Mouse (Mus musculus): ENCODE data around the gene Afap1. TPM values are rescaled to one million over a fixed set of nuclear protein-coding genes. Genes with fewer than 3 reads are reported as not detected.

The Afap1 gene
- polyA plus RNA-seq, 1 experiment from 2014 or later: 25.6 TPM

DNA sequence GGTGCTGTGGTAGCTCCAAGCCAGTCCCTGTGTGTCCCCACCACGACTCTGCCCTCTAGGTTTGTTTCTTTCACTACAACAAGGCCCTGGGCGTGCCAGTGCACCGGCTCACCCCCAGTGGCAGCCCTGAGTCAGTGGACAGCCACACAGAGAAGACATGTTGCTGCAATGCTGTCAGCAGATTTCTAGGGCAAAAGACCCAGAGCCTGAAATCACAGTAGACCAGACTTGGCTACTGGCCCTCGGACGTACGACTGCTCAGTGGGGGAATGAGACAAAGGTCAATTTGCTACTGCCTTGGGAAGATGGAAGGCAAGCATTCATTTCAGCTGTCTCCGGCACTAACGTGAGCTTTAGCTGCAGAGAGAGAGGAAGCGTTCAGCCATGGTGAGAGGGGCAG is 10.7 kb upstream of the Afap1 start:
- H3K4me1 ChIP-seq: 0 out of 2 replicates have a peak, but pooled peaks cover 2% of the 10 kb centered on the region
- no peak overlapping the region for H3K9ac ChIP-seq
- no peak for ATAC-seq (ENCODE audit: insufficient number of reproducible peaks, low FRiP score, low TSS enrichment, low read depth)
- H3K4me2 ChIP-seq (replicated peaks): no peak overlapping the region
- no peaks in the 10 kb centered on the region for H3K9me3 ChIP-seq (replicated peaks)
- 59% methylated on average over 9 of the region's 9 CpGs for WGBS
- H3K27me3 ChIP-seq: peaks cover 10% of the 10 kb centered on the region
- no peak overlapping the region for H3K4me3 ChIP-seq (replicated peaks)
- H3K27ac ChIP-seq (replicated peaks): no peak overlapping the region
- no peaks in the 10 kb centered on the region for H3K36me3 ChIP-seq

DNA sequence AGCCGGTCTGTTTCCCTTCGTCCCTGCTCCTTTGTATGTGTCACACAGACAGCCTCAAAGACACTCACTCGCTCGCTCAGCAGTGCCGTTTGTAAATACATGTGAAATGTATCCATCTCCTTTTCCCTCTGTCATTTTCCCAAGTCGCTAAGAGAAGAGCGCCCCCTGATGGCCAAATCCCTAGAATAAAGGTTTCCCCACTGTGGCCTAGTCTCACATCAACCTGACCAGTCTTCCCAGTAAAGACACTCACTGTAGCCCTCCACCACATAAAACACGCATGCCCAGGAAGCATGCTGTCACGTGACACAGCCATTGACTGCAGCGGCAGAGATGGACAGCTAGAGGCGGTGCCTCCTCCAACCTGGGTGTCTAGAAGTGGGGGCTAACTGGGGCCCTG is 8.9 kb upstream of the Afap1 start:
- Histone ChIP-seq H3K9ac (no peak overlapping the region; the same call in 1 of the 2 replicates), H3K4me3 (replicated peaks) (no peak overlapping the region), H3K9me3 (replicated peaks) (no peaks in the 10 kb centered on the region), H3K27me3 (peaks cover 10% of the 10 kb centered on the region), H3K36me3 (no peaks in the 10 kb centered on the region), H3K4me2 (replicated peaks) (no peak overlapping the region), H3K4me1 (0 out of 2 replicates have a peak, but pooled peaks cover 2% of the 10 kb centered on the region), H3K27ac (replicated peaks) (no peak overlapping the region)
- 40% methylated on average over 11 of the region's 11 CpGs for WGBS
- ATAC-seq (ENCODE audit: insufficient number of reproducible peaks, low FRiP score, low TSS enrichment, low read depth): no peak

DNA sequence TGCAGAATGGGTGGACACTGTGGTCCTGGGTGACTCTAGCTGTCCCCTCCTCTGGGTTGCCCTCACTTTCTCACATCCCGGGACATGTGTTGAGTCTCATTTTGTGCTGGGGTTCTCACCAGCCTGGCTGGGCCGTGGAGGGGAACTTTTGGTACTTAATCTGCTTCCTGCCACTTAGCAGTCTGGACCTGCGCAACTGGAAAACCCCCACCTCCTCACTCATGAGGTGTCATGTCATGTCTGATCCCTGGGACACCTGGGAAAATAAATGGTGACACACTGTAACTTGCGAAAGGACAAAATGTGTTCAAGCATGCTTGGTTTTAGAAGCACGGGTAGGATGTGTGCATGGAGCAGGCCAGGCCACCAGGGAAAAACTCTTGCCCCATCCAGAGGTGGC is 8.4 kb upstream of the Afap1 start:
- no peaks in the 10 kb centered on the region for H3K36me3 ChIP-seq
- peaks cover 5% of the 10 kb centered on the region; the same call in 1 of the 2 replicates for H3K4me1 ChIP-seq
- no peak overlapping the region for H3K27ac ChIP-seq (replicated peaks)
- 83% methylated on average over 5 of the region's 5 CpGs for WGBS
- no peak for ATAC-seq (ENCODE audit: insufficient number of reproducible peaks, low FRiP score, low TSS enrichment, low read depth)
- no peaks in the 10 kb centered on the region for H3K9me3 ChIP-seq (replicated peaks)
- no peak overlapping the region for H3K9ac ChIP-seq
- H3K27me3 ChIP-seq: peaks cover 10% of the 10 kb centered on the region
- H3K4me3 ChIP-seq (replicated peaks): no peak overlapping the region
- no peak overlapping the region for H3K4me2 ChIP-seq (replicated peaks)

DNA sequence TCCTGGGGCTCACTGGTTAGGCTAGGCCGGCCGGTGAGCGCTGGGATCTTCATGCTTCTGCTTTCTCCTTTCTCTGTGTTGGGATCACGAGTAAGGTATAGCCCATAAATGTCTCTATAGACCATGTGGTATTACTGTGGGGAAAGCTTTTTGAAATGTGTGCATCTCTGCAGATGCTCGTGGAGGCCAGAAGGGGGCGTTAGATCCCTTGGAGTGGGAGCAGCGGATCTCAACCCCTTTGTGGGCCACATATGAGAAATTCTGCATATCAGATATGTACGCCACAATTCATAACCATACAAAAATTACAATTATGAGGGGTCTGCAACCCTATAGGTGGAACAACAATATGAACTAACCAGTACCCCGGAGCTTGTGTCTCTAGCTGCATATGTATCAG is 4.2 kb upstream of the Afap1 start:
- peaks cover 7% of the 10 kb centered on the region; the same call in 1 of the 2 replicates for H3K27me3 ChIP-seq
- H3K27ac ChIP-seq (replicated peaks): no peak overlapping the region
- 47% methylated on average over 9 of the region's 9 CpGs for WGBS
- no peak overlapping the region for H3K4me3 ChIP-seq (replicated peaks)
- no peak overlapping the region for H3K9ac ChIP-seq
- peaks cover 16% of the 10 kb centered on the region for H3K4me1 ChIP-seq
- H3K4me2 ChIP-seq (replicated peaks): no peak overlapping the region
- H3K9me3 ChIP-seq (replicated peaks): no peaks in the 10 kb centered on the region
- ATAC-seq (ENCODE audit: insufficient number of reproducible peaks, low FRiP score, low TSS enrichment, low read depth): no peak
- no peaks in the 10 kb centered on the region for H3K36me3 ChIP-seq

DNA sequence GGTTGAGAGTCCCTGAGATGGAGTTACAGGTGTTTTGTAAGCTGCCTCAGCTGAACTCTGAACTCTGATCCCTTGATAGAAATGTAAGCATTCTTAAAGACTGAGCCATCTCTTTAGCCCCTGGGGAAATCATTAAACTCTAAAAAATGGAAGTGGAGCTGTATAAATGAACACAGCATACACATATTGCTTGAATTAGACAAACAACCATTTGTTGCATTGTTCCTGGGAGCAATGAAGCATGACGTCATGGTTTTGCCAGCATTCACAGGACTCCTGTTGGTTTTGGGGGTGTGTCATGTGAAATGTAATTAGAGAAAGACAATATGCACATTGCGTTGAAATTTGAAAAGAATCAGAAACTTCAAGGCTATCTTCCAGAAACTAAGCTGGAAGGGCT is 3.5 kb upstream of the Afap1 start:
- Histone ChIP-seq H3K4me3 (replicated peaks) (no peak overlapping the region), H3K27me3 (0 out of 2 replicates have a peak, but pooled peaks cover 7% of the 10 kb centered on the region), H3K9me3 (replicated peaks) (no peaks in the 10 kb centered on the region), H3K27ac (replicated peaks) (peak overlapping the region; percentile 17; the same call in 1 of the 2 replicates), H3K9ac (no peak overlapping the region), H3K36me3 (no peaks in the 10 kb centered on the region), H3K4me2 (replicated peaks) (no peak overlapping the region), H3K4me1 (peaks cover 19% of the 10 kb centered on the region)
- 26% methylated on average over 2 of the region's 2 CpGs for WGBS
- no peak for ATAC-seq (ENCODE audit: insufficient number of reproducible peaks, low FRiP score, low TSS enrichment, low read depth)

DNA sequence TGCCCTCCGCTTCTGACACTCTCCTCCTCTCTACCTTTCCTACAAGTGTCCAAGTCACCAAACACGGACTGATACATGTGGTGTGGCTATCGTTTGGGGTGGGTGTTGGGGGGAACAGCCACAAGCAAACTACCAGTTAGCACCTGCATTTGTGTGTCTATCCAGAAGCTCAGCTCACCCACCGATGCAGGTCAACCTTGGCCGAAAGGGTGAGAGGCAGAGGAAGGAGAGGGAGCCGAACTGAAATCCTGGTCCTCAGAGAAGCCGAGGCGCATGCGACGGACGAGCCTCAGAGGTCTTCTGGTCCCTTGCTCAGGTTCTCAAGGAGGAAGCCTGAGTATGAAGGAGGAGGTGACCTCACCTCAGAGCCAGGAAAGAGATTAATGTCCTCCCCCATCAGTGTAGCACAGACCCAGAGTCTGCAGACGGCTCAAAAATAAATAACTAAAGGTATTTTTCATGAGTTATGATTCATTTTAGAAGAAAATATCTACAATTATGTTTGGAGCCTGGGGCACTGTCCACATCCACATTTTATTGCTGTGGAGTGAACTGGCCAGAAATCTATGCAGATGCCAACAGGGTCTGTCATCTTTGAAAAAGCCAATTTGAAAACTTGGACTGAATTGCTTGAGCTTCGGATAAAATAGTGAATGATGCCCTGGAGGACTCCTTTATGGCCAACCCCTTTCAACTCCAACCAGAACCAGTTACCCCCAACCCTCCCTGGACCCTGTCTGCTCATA is 2.0 kb upstream of the Afap1 start:
- no peak overlapping the region for H3K9ac ChIP-seq
- H3K36me3 ChIP-seq: no peaks in the 10 kb centered on the region
- 0 out of 2 replicates have a peak, but pooled peaks cover 3% of the 10 kb centered on the region for H3K27me3 ChIP-seq
- WGBS: 91% methylated on average over 13 of the region's 13 CpGs
- no peak overlapping the region for H3K4me3 ChIP-seq (replicated peaks)
- H3K9me3 ChIP-seq (replicated peaks): no peaks in the 10 kb centered on the region
- H3K27ac ChIP-seq (replicated peaks): no peak overlapping the region
- H3K4me1 ChIP-seq: peaks cover 32% of the 10 kb centered on the region
- no peak overlapping the region for H3K4me2 ChIP-seq (replicated peaks)
- ATAC-seq (ENCODE audit: insufficient number of reproducible peaks, low FRiP score, low TSS enrichment, low read depth): no peak

DNA sequence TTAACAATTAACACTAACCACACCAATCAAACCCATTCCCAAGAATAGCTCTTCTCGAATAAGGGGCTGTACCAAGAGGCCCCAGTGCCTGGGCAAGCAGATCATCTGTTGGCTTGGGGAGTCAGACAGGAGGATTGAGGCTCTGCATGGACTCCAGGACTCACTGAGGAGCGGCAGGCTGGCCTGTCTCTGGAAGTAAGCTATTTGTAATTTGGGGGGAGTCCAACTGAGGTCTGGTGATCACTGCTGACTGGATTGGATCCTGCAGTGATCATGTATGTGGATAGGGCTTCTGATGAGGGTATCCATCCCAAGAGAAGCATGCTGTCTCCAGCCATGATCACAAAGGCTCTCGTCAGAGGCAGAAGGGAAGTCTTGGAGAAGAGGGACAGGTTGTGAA is 756 bp upstream of the Afap1 start:
- H3K27ac ChIP-seq (replicated peaks): no peak overlapping the region
- no peak overlapping the region for H3K9ac ChIP-seq
- no peaks in the 10 kb centered on the region for H3K36me3 ChIP-seq
- H3K4me2 ChIP-seq (replicated peaks): peak overlapping the region; percentile 87; the same call in 1 of the 2 replicates
- WGBS: 77% methylated on average over 3 of the region's 3 CpGs
- H3K27me3 ChIP-seq: 0 out of 2 replicates have a peak, but pooled peaks cover 3% of the 10 kb centered on the region
- no peak for ATAC-seq (ENCODE audit: insufficient number of reproducible peaks, low FRiP score, low TSS enrichment, low read depth)
- no peak overlapping the region for H3K4me3 ChIP-seq (replicated peaks)
- no peaks in the 10 kb centered on the region for H3K9me3 ChIP-seq (replicated peaks)
- peaks cover 43% of the 10 kb centered on the region for H3K4me1 ChIP-seq

DNA sequence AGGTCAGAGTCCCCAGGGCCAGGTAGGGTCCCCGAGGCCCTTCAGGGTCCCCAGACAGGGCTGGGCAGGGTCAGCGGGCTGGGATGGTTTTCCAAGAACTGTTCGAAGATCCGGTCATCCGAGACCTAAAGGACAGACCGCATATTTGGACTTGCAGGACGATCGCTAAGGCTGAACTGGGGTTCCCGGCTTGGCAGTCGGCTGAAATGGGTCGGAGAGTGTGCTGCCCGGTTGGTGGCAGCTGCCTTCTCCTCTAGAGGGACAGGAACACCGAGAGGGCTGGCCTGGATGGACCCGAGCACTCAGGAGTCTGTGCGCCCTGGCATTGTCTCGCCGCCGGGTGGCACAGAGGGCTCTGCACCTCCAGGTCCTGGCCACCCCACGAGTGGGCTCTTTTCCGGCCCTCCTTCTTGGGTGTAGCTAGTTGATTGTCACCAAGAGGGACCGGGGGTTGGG is 714 bp downstream of the Afap1 start:
- Histone ChIP-seq H3K27me3 (0 out of 2 replicates have a peak, but pooled peaks cover 3% of the 10 kb centered on the region), H3K4me3 (replicated peaks) (peak overlapping the region; percentile 93)
- peak; percentile 26; the same call in 1 of the 2 replicates for ATAC-seq (ENCODE audit: insufficient number of reproducible peaks, low FRiP score, low TSS enrichment, low read depth)

DNA sequence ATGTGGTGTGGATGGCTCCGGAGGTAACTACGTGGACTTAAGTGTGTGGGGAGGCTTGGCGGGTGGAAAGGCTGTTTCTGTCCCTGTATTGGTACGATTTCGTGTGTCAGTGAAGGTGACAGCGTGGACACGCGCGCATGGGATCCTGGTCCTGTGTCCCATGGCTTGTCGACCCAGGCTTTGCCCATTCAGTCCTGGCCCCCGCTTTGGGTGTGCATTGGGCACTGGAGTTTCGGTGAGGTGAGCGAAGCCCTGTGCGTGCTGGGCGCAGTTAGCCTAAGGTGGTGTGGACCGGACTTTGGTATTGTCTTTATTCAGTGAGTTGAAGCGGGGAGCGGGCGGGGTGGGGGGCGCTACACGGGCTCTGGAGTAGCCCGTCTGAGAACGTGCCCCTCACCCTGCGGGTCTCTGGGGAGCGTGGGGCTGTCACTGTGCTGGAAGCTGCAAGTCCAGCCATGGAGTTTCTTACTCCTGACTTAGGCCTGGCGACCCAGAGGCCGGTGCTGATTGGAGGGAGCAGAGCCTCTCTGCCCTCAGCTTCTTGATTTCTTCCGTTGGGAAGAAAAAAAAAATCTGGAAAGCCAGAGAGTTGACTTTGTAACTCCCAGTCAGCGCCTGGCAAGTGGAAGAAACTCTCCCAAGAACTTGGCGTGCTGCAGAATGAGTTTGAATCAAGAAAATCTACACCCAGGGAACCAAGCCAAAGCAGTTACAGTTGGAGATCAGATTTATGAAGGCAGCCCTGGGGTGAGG is 1.4 kb downstream of the Afap1 start:
- Histone ChIP-seq H3K4me2 (replicated peaks) (peak overlapping the region; percentile 87), H3K27ac (replicated peaks) (peak overlapping the region; percentile 81), H3K4me1 (peaks cover 49% of the 10 kb centered on the region), H3K36me3 (no peaks in the 10 kb centered on the region), H3K9me3 (replicated peaks) (no peaks in the 10 kb centered on the region), H3K4me3 (replicated peaks) (peak overlapping the region; percentile 93), H3K27me3 (0 out of 2 replicates have a peak, but pooled peaks cover 3% of the 10 kb centered on the region), H3K9ac (peak overlapping the region; percentile 87)
- 5% methylated on average over 30 of the region's 30 CpGs for WGBS
- ATAC-seq (ENCODE audit: insufficient number of reproducible peaks, low FRiP score, low TSS enrichment, low read depth): no peak

More for the DNA sequence above, 714 bp downstream of the Afap1 start:
- peak overlapping the region; percentile 87 for H3K4me2 ChIP-seq (replicated peaks)
- H3K36me3 ChIP-seq: no peaks in the 10 kb centered on the region
- H3K27ac ChIP-seq (replicated peaks): peak overlapping the region; percentile 81
- under 1% methylated on average over 21 of the region's 21 CpGs for WGBS
- peaks cover 49% of the 10 kb centered on the region for H3K4me1 ChIP-seq
- H3K9ac ChIP-seq: peak overlapping the region; percentile 87
- no peaks in the 10 kb centered on the region for H3K9me3 ChIP-seq (replicated peaks)

DNA sequence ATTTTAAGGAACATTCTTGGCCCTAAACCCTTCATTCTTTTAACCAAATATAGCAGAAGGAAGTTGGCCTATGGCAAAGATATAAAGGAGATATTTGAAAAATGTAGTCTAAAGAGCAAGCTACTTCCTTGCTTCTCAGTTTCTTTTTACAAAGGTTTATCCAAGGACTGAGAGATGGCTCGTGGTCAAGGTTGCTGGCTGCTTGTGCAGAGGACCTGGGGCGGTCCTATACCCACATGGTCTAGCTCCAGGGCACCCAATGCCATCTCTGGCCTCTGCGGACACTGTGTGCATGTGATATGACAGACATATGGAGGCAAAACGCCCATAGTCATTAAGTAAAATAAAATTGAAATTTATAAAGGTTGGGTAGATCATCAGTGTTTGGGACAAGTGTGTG is 2.8 kb downstream of the Afap1 start:
- no peak overlapping the region for H3K9ac ChIP-seq
- H3K27me3 ChIP-seq: 0 out of 2 replicates have a peak, but pooled peaks cover 3% of the 10 kb centered on the region
- 81% methylated on average over 4 of the region's 4 CpGs for WGBS
- no peak for ATAC-seq (ENCODE audit: insufficient number of reproducible peaks, low FRiP score, low TSS enrichment, low read depth)
- H3K9me3 ChIP-seq (replicated peaks): no peaks in the 10 kb centered on the region
- no peaks in the 10 kb centered on the region for H3K36me3 ChIP-seq
- no peak overlapping the region for H3K4me2 ChIP-seq (replicated peaks)
- H3K27ac ChIP-seq (replicated peaks): no peak overlapping the region
- H3K4me3 ChIP-seq (replicated peaks): no peak overlapping the region
- H3K4me1 ChIP-seq: peaks cover 58% of the 10 kb centered on the region

DNA sequence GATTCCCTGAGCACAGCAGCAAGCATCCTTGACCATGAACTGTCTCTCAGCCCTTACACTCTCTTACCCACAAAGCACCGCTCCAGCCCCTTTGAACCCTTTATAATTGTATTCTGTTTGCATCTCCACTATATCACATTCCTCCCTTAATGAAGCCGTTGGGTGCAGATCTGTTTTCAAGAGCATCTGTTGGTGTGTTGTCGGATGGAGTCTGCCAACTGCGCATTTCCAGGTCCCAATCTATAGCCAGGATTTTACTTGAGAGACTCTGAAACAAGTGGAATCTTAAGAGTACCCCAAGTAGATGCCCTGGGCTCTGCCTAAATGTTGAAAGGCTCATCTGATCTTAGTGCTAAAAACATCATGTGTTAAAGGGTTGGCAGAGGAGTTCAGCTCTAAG is 3.4 kb downstream of the Afap1 start:
- no peak overlapping the region for H3K4me2 ChIP-seq (replicated peaks)
- H3K27me3 ChIP-seq: 0 out of 2 replicates have a peak, but pooled peaks cover 3% of the 10 kb centered on the region
- H3K4me3 ChIP-seq (replicated peaks): no peak overlapping the region
- peaks cover 63% of the 10 kb centered on the region for H3K4me1 ChIP-seq
- H3K9ac ChIP-seq: no peak overlapping the region
- H3K27ac ChIP-seq (replicated peaks): no peak overlapping the region; the same call in 1 of the 2 replicates
- H3K9me3 ChIP-seq (replicated peaks): no peaks in the 10 kb centered on the region
- no peaks in the 10 kb centered on the region for H3K36me3 ChIP-seq
- 77% methylated on average over 4 of the region's 4 CpGs for WGBS
- no peak for ATAC-seq (ENCODE audit: insufficient number of reproducible peaks, low FRiP score, low TSS enrichment, low read depth)
